Mouse (Mus musculus): Measurements from ENCODE around the gene Ppp1r12b.

DNA sequence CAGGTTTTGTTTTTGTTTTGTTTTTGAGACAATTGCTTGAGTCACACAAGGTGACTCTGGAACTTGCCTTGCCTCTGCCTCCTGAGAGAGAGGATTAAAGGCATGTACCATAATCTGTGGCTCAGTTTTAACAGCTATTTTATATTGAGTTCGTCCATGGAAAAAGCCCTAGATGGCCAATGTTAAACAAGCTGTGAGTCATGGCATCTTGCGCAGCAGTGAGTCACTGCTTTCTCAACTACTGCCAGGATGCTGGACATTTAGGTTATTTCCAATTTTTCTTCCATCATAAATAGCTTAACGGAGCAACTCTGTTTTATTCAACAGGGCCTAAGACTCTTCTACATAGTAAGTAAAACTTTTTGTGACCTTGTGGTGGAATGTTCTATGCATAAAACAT, 137.0 kb downstream of the Ppp1r12b start:
- TF ChIP-seq CTCF (IDR thresholded peaks at IDR 0.05; ENCODE audit: extremely low read depth, insufficient read length, insufficient replicate concordance, low read depth, low read length): no peak
- no peak for TF ChIP-seq POLR2A (IDR thresholded peaks at IDR 0.05; ENCODE audit: low read depth, low read length)
